Comparison of ENCODE assay signal across 8 mouse cellular contexts in the genomic region with DNA sequence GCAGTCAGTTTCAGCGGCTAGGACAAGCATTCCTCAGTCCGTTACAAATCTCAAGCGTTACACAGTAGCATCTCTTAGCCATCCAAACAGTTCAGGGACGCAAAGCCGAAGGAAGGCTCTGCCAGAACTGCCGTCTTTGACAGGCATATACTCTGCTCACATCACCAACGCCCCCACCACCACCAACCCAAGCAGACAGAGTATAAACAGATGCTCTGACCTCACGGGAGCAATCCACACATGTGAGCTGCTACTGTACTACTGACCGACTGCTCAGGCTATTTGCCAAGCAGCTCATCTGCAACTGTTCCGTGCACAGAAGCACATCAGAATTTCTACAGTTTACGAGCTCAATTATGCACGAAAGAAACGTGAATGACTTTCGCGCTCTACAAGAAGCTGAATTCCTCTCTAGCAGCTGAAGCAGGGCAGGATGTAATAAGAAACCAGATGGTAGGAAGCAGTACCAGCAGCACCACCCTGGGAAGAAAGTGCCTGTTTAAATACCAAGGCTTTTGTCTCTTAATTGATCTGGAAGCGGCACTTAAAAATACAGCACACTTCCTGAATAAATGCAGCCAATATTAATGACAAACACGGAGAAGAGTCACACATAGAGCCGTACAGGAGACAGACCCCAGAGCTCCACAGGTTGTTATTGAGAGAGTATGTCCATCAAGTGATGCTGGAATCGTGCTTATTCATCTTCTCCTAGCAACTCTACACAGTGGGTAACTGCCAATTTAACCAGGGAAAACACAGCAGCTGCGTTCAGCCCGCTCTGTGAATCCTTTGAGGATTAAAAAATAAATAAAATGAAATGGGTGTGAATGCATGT. TPM values are rescaled to one million over a fixed set of nuclear protein-coding genes. Genes with fewer than 3 reads are reported as not detected.
DNase-seq lines count a peak whose midpoint lies in the region; ATAC-seq lines count a peak whose summit lies in the region.

A gene (minus strand): TSS at position 598 of the 838 bp plus-strand sequence.

- H3K4me2 ChIP-seq in heart, embryonic 15.5 days = peak within 1 kb of the TSS; percentile 55
- H3K4me2 ChIP-seq in midbrain, embryonic 11.5 days = peak within 1 kb of the TSS; percentile 48

- no peaks in the 10 kb centered on the region for H3K27me3 ChIP-seq in heart, embryonic 10.5 days (ENCODE audit: insufficient read depth, poor library complexity, severe bottlenecking)
- H3K27me3 ChIP-seq in heart, embryonic 15.5 days = no peaks in the 10 kb centered on the region
- H3K27me3 ChIP-seq in midbrain, embryonic 11.5 days (ENCODE audit: control insufficient read depth, insufficient read depth, low read length) = no peaks in the 10 kb centered on the region

- no peak within 1 kb of the TSS for H3K9ac ChIP-seq in heart, embryonic 15.5 days
- peak within 1 kb of the TSS; percentile 9; the same call in 1 of the 2 replicates for H3K9ac ChIP-seq in midbrain, embryonic 11.5 days (ENCODE audit: low read length)

- no peak for ATAC-seq in heart, embryonic 15.5 days (replicated peaks; ENCODE audit: insufficient number of reproducible peaks, insufficient read depth, low FRiP score, low read depth)
- peak; percentile 84 for ATAC-seq in midbrain, embryonic 11.5 days (ENCODE audit: low FRiP score)

- WGBS in heart, embryonic 10.5 days = 35% methylated on average over 21 of the region's 21 CpGs
- 20% methylated on average over 21 of the region's 21 CpGs for WGBS in heart, embryonic 15.5 days
- WGBS in midbrain, embryonic 11.5 days = 17% methylated on average over 21 of the region's 21 CpGs

- no peaks in the 10 kb centered on the region for H3K9me3 ChIP-seq in heart, embryonic 10.5 days
- H3K9me3 ChIP-seq in heart, embryonic 15.5 days (replicated peaks) = no peaks in the 10 kb centered on the region
- no peaks in the 10 kb centered on the region for H3K9me3 ChIP-seq in midbrain, embryonic 11.5 days (ENCODE audit: control insufficient read depth, low read length)

- DNase-seq in heart, embryonic 10.5 days (ENCODE audit: low spot score) = no peak
- DNase-seq in heart, adult 11 months = no peak
- peak; percentile 59 for DNase-seq in embryo, embryonic 10.5 days (ENCODE audit: low spot score)
- peak; percentile 62 for DNase-seq in layer of hippocampus, adult 9-11 months
- DNase-seq in midbrain, embryonic 11.5 days (ENCODE audit: low spot score, missing footprints) = peak; percentile 91
- peak; percentile 5 for DNase-seq in testis, postnatal 14 days (ENCODE audit: low spot score)
- no peak for DNase-seq in thymus, adult 18-20 months

- no peak within 1 kb of the TSS for H3K27ac ChIP-seq in heart, embryonic 10.5 days
- H3K27ac ChIP-seq in heart, embryonic 15.5 days = no peak within 1 kb of the TSS
- 0 out of 2 replicates have a peak within 1 kb of the TSS, but pooled peaks have one; percentile 5 for H3K27ac ChIP-seq in midbrain, embryonic 11.5 days (ENCODE audit: low read depth, low read length)

- peaks cover 10% of the 10 kb centered on the region for H3K4me1 ChIP-seq in heart, embryonic 10.5 days
- peaks cover 2% of the 10 kb centered on the region; the same call in 1 of the 2 replicates for H3K4me1 ChIP-seq in heart, embryonic 15.5 days (replicated peaks)
- H3K4me1 ChIP-seq in midbrain, embryonic 11.5 days (ENCODE audit: control insufficient read depth, insufficient read depth, low read length) = peaks cover 14% of the 10 kb centered on the region

- H3K4me3 ChIP-seq in heart, embryonic 10.5 days = peak within 1 kb of the TSS; percentile 41
- peak within 1 kb of the TSS; percentile 30 for H3K4me3 ChIP-seq in heart, embryonic 15.5 days
- H3K4me3 ChIP-seq in midbrain, embryonic 11.5 days (ENCODE audit: low read depth, low read length) = peak within 1 kb of the TSS; percentile 22

- no peaks in the 10 kb centered on the region for H3K36me3 ChIP-seq in heart, embryonic 10.5 days
- no peaks in the 10 kb centered on the region for H3K36me3 ChIP-seq in heart, embryonic 15.5 days
- H3K36me3 ChIP-seq in midbrain, embryonic 11.5 days (ENCODE audit: control insufficient read depth, insufficient read depth, low read length) = no peaks in the 10 kb centered on the region

RNA-seq across cellular contexts. Expression of the gene that starts here (rescaled TPM):
- polyA plus RNA-seq in heart, embryonic 10.5 days (2016; fragmentation: Nextera tagmentation; extraction: Ambion mirVana) = 7.0 and 10.4 TPM in 2 replicates
- polyA plus RNA-seq in heart, embryonic 15.5 days (2015; fragmentation: Nextera tagmentation; extraction: Ambion mirVana) = 25.5 and 26.2 TPM in 2 replicates
- polyA plus RNA-seq in midbrain, embryonic 11.5 days (2014; fragmentation: Nextera tagmentation; extraction: Ambion mirVana) = 0.95 and 1.2 TPM in 2 replicates

Comparison
In these comparisons a context has a peak if more than half of its experiments do, and no peak if none do; other contexts are left out.
1. DNase-seq: peak in embryo, embryonic 10.5 days (single experiment), layer of hippocampus, adult 9-11 months (single experiment), midbrain, embryonic 11.5 days (single experiment) and testis, postnatal 14 days (single experiment); none in heart, embryonic 10.5 days (single experiment), heart, adult 11 months (single experiment) and thymus, adult 18-20 months (0 of 2).
2. Peak in every context shown above with its lines, with median percentiles within 50 percentile points of each other: H3K4me3 ChIP-seq.